Mouse (Mus musculus) bone marrow macrophage, adult 2 months (primary cell): Measurements from ENCODE around the gene Sfxn5. TPM values are rescaled to one million over a fixed set of nuclear protein-coding genes. Genes with fewer than 3 reads are reported as not detected.

Source experiments
- H3K27ac ChIP-seq: 2 replicates; pipeline ENCODE4 v1.5.1; 2012; ENCODE audit warnings: low read depth, low read length; ENCODE audit not compliant: insufficient read depth
- H3K4me1 ChIP-seq: 2 replicates; pipeline ENCODE4 v1.6.1; 2012; ENCODE audit warnings: low read length; ENCODE audit not compliant: control insufficient read depth, insufficient read depth
- H3K4me3 ChIP-seq: 2 replicates; pipeline ENCODE4 v1.5.1; 2012; ENCODE audit warnings: mild to moderate bottlenecking, low read length, moderate library complexity; ENCODE audit not compliant: insufficient read depth
- CTCF ChIP-seq: IDR thresholded peaks from 2 replicates; pipeline ENCODE4 v1.5.1; 2012; ENCODE audit warnings: low read depth, mild to moderate bottlenecking, low read length, moderate library complexity
- POLR2A ChIP-seq: IDR thresholded peaks from 2 replicates; pipeline ENCODE4 v1.6.1; 2012; ENCODE audit warnings: mild to moderate bottlenecking, low read depth, low read length, borderline replicate concordance
- polyA plus RNA-seq: library from polyadenylated mRNA; stranded (reverse); fragments of >200 nt; gene quantifications from 2 replicates; pipeline ENCODE4 v1.2.4, GENCODE M21; 2012; ENCODE audit not compliant: missing spikeins, insufficient read depth, insufficient read length

The Sfxn5 gene
- polyA plus RNA-seq = 14.2 and 15.2 TPM in 2 replicates

DNA sequence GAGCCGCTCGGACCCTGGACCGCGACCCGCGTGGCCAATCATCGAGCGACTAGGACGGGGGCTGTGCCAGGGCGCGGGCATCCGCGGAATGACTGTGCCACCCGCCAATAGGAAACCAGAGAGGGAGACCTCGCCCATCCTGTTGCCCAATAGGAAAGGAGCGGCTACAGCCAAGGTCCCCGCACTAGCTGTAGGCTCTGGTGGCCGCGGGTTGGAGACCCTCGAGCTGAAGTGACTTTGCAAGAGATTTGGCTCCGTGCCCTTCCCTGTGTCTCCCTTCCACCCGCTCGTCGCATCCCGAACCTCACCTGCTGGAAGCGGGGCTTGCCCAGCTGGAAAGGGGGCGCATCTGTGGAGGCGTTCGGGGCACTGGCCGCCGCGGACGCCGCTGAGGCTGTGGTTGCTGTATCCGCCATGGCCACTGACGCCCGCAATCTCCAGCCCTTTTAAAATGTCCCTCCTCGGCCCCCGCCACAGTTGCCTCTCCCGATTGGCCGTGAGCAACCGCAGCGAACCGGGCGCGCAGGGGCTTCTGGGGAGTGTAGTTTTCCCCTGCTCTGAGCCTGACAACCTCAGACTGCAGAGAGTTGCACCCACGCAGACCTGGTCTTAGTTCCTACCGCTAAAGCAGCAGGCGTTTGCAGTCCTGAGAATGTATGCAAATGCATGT is at the start of gene Sfxn5:
Gene Sfxn5, minus strand, starts transcription at position 423 of the 670 bp plus-strand sequence.
- peak within 1 kb of the TSS; percentile 86 for H3K27ac ChIP-seq
- peaks cover 10% of the 10 kb centered on the region for H3K4me1 ChIP-seq
- TF ChIP-seq CTCF = no peak
- TF ChIP-seq POLR2A = no peak
- peak within 1 kb of the TSS; percentile 89 for H3K4me3 ChIP-seq

DNA sequence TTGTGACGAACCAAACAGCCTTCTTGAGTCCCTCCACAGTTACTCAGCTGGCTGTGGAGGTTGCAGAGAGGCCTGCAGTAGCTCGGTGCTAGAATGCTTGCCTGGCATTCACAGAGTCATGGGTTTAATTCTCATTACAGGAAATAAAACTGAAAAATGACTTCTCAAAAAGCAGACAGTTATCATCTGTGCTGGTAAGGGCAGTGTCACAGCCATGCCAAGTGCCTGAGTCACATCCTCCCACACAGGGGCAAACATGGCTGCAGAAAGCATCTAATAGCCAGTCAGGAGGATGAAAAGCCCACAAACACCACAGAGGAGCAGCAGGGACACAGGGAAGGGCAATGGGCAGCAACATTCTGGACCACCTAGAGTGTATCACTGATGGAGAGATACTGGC is 49.6 kb upstream of the Sfxn5 start:
- H3K4me1 ChIP-seq = peaks cover 34% of the 10 kb centered on the region
- no peak overlapping the region for H3K4me3 ChIP-seq
- TF ChIP-seq POLR2A (no peak), CTCF (no peak)
- H3K27ac ChIP-seq = peak overlapping the region; percentile 3; the same call in 1 of the 2 replicates

DNA sequence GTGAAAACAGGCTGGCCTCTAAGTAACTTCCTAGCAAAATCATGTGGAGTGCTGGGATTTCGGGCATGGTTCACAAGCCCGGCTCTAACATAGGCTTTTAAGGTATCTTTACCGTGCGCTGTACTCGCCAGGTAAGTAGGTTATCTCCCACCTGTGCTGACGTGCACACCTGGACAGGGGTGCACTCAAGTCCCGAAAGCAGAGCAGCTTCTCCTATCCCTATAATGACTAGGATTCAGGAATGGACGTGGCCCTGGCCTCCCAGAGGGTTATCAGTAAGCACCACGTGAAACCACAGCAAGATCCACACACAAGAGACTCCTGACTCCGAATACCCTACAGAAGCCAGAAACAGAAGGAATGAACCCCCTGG is 48.4 kb upstream of the Sfxn5 start:
- TF ChIP-seq POLR2A (no peak), CTCF (no peak)
- peaks cover 42% of the 10 kb centered on the region for H3K4me1 ChIP-seq
- H3K4me3 ChIP-seq = no peak overlapping the region

DNA sequence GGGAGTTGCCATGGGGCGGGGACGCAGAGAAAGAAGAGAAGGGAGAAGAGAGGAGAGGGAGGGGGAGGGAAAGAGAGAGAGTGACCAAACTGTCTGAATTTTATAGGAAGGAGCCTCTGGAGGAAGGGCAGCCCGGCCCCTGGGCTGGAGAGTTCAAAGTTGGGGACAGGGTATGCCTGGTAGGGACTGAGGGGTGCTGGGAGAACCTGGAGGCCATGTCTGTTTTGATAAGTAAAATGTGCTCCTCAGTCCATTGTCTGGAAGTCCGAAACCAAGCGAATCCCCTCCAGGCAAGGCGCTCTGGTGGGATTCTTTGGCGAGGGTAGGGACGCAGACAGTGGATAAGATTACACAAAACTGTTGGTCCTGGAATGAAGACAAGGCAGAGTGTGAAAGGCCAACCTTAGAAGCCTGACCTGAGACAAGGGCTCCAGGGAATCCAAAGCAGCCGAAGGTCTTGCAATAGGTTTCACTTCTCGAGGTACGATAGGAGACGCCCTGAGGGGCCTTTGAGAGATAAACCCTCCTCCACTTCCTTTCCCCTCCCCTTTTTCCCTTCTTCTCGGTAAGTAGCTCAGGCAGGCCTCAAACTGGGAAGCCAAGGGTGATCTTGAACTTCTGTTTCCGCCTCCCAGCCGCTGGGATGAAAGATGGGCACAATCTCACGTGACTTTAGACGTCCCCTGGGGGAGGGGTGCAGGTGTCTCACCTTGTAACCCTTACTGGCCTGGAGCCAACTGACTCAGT is 47.9 kb upstream of the Sfxn5 start:
- TF ChIP-seq POLR2A = no peak
- no peak for TF ChIP-seq CTCF
- Histone ChIP-seq H3K4me1 (peaks cover 43% of the 10 kb centered on the region), H3K4me3 (peak overlapping the region; percentile 4; the same call in 1 of the 2 replicates), H3K27ac (0 out of 2 replicates have a peak overlapping the region, but pooled peaks have one; percentile 27)

More for the DNA sequence above, 48.4 kb upstream of the Sfxn5 start:
- H3K27ac ChIP-seq = no peak overlapping the region

DNA sequence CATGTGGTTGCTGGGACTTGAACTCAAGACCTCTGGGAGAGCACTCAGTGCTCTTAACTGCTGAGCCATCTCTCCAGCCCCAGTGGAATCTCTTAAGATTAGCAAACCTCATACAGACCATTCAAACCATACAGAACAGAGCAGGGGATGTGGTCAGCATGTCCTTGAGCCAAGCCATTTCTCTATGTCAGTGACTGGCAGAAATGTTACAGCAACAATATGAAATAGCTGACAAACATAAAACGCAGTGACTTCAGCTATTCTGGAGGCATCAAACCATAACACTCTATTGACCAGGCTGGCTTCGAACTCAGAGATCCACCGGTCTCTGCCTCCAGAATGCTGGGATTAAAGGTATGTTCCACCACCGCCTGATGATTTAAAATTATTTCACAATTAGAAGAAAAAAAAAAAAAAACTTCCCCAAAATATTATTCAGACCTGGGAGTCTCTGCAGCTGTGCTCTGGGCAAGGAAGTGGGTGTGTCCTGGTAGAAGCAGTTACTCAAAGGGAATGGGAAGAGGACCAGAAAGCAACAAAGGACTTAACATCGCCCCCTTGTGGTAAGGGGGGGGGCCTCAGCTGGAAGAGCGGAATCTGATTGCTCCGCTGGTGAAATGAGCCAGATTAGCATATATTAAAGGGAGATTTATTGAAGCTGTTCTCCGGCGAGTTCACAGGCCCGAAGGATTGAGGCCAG is 47.1 kb upstream of the Sfxn5 start:
- Histone ChIP-seq H3K4me1 (peaks cover 47% of the 10 kb centered on the region), H3K4me3 (peak overlapping the region; percentile 4; the same call in 1 of the 2 replicates), H3K27ac (peak overlapping the region; percentile 59)
- TF ChIP-seq CTCF = peak; percentile 66; the same call in 1 of the 2 replicates
- no peak for TF ChIP-seq POLR2A

DNA sequence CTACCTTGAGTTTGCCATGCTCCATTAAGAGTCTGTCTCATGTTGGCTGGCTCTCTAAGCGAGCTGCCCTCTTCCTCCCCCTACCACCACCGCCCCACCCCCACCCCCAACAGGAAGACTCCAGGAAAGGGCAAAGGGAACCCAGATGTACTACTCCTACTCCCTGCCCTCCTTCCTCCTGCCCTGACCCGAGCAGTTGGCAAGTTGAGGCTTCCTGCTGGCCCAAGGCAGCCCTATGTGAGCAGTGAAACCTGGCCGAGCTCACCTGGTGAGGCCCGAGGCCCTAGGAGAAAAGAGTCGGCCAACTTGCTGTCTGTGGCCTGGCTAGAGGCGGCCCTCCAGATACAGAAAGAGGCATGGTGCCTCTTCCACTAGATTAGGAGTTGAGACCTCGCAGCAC is 45.4 kb upstream of the Sfxn5 start:
- H3K4me3 ChIP-seq = no peak overlapping the region
- TF ChIP-seq POLR2A (no peak), CTCF (no peak)
- H3K27ac ChIP-seq = no peak overlapping the region
- peaks cover 49% of the 10 kb centered on the region for H3K4me1 ChIP-seq

DNA sequence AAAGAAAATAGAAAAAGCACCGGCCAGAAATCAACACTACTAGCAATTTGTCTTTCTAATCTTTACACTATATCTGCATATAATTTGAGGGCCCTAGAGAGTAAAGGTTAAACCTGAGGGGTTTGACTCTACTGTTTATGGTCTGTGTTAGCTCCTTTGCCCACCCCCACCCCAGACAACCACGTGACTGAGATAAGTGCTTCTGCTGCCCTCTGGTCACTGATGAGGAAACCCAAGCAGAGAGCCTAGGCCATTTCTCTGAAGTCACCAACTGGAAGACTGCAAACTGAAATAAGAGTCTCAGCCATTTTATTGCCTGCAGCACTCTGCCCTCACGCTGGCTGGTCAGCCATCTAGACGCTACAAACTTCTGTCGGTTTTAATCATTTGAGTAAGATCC is 44.7 kb upstream of the Sfxn5 start:
- TF ChIP-seq CTCF (no peak), POLR2A (no peak)
- H3K4me1 ChIP-seq = peaks cover 47% of the 10 kb centered on the region
- H3K4me3 ChIP-seq = no peak overlapping the region

DNA sequence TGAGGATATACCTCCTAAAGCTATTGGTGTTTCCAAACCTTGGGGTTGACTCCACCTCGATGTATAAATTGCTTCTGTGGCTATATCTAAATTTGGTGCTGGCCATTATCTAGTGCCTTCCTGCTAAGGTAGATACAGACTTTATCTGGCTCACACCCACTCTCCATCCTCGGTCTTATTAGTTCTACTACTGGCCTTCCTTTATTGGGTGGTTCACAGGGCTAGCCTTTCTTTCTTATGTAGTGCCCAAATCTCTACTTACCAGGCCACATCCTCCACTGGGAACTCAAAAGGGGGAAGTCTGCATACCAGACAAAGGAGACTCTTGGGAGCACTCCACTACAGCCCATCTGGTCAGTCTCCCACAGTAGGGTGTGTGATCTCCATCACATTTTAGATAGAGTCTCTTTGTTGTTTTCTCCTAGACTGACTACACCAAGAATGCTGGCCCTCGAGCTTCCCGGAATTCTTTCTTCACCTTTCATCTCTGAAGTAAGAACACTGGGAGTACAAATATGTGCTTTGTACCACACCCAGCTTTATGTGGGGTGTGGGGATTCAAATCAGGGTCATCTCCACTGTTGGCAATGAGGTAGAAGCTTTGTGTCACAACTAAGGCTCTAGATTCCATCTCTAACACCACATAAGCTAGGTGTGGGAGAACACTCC is 44.0 kb upstream of the Sfxn5 start:
- TF ChIP-seq CTCF (no peak), POLR2A (no peak)
- no peak overlapping the region for H3K4me3 ChIP-seq
- H3K4me1 ChIP-seq = peaks cover 41% of the 10 kb centered on the region
- no peak overlapping the region for H3K27ac ChIP-seq

More for the DNA sequence above, 44.7 kb upstream of the Sfxn5 start:
- no peak overlapping the region for H3K27ac ChIP-seq

DNA sequence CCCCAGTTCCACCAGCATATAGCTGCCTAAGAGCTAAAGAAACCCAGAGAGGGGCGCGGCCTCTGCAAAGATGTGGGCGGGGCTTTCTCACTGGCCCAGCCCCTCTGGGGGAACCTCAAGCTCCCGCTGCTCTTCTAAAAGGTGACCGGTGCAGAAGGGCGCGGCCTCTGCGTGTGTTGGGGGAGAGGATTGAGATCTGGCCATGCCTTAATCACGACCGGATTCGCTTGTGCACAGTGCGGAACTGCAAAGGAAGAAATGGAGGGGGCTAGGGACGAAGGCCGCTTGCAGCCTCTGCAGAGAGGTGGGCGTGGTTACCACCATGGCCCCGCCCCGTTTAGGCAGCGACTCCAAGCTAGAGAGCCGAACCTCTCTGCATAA is 41.5 kb upstream of the Sfxn5 start:
- TF ChIP-seq CTCF (no peak), POLR2A (no peak)
- Histone ChIP-seq H3K4me1 (peaks cover 48% of the 10 kb centered on the region), H3K4me3 (peak overlapping the region; percentile 84), H3K27ac (peak overlapping the region; percentile 59)

DNA sequence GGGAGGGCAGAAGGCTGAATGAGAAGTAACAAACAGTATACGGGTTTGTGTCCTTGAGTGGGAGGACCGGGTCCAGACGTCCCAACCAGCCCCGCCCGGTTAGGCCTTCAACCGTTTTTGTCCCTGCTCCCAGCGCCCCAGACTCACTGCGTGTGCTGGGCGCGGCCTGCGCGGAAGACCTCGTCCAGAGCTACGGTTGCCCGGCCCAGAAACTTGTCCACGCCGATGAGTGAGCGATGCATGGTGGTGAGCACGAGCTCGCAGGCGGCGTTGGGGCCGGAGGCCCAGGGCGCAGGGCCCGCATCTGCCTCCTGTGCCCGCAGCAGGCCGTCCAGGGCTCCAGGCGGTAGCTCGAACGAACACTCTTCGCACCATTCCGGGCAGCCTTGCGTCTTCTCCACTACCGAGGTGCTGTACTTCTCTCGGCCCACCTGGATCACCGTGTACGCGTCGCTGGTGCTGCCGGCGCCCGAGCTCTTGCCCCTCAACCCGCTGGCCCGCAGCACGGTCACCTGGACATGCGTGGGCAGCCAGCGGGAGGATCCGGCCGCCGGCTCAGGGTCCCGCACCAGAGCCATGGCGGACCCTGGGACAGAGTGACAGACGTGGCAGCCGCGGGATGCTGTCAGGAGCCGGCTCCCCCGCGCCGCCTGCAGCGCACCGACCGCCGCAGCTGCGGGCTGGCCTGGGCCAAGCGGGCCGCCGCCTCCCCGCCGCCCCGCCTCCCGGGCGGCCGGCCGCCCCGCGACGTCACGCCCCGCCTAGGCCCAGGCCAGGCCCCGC is 40.9 kb upstream of the Sfxn5 start, which contains the start of gene Rab11fip5:
Gene Rab11fip5, minus strand, starts transcription at position 684 of the 783 bp plus-strand sequence.
- H3K4me1 ChIP-seq = peaks cover 48% of the 10 kb centered on the region
- TF ChIP-seq CTCF (no peak), POLR2A (no peak)
- H3K27ac ChIP-seq = peak within 1 kb of the TSS; percentile 100
- H3K4me3 ChIP-seq = peak within 1 kb of the TSS; percentile 84
